Mouse (Mus musculus): ENCODE results near the gene Nampt. TPM values are rescaled to one million over a fixed set of nuclear protein-coding genes. Genes with fewer than 3 reads are reported as not detected.

Gene Nampt
- polyA plus RNA-seq (2015; fragmentation: Nextera tagmentation; extraction: Ambion mirVana) = 16.2 and 16.4 TPM in 2 replicates

DNA sequence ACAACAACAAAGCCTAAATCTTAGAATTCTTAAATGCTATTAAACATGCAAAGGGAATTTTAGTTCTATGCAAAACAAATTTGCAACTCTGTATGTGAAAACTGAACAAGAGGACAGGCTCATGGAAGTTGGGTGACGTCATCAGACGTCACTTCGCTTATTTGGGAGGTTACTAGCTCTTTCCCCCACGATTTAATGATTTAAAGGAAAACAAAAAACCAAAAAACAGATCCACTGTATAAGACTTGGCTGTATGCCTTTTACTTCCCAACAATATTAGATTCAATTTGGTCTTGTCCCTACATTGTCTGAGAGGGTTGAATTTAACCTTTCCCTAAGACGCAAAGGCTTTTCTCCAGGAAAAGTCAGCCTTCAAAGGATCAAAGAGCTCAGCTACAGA is at the start of gene Nampt:
Nampt (plus strand) TSS at position 130 of the 400 bp plus-strand sequence.
- Histone ChIP-seq H3K4me3 (peak within 1 kb of the TSS; percentile 95), H3K36me3 (no peaks in the 10 kb centered on the region), H3K9me3 (replicated peaks) (no peaks in the 10 kb centered on the region), H3K27me3 (no peaks in the 10 kb centered on the region; the same call in 1 of the 2 replicates), H3K9ac (peak within 1 kb of the TSS; percentile 82), H3K4me1 (replicated peaks) (peaks cover 7% of the 10 kb centered on the region), H3K27ac (peak within 1 kb of the TSS; percentile 88), H3K4me2 (peak within 1 kb of the TSS; percentile 74)
- ATAC-seq (replicated peaks; ENCODE audit: insufficient number of reproducible peaks, insufficient read depth, low FRiP score, low read depth) = no peak
- 7% methylated on average over 5 of the region's 5 CpGs for WGBS

DNA sequence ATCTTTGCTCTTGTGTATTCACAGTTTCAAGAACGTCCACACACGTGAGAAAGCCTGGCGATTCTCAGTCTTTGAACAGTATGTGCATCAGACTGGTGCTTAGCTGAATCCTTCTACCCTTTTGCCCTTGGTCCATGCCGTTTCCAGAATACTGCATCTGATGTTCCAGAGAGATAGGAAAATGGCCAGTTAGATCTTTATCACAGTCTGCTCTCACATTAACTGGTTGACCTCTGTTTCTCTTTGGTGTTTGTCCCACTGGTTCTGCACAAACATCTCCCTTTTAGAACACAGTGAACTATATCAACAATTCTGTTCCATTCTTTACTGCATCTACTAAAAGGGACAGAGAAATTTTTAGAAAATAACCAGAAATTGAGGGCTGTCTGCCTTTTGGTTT is 48.6 kb upstream of the Nampt start:
- H3K27ac ChIP-seq = no peak overlapping the region
- ATAC-seq (replicated peaks; ENCODE audit: insufficient number of reproducible peaks, insufficient read depth, low FRiP score, low read depth) = no peak
- 0 out of 2 replicates have a peak, but pooled peaks cover 3% of the 10 kb centered on the region for H3K4me1 ChIP-seq (replicated peaks)
- peaks cover 12% of the 10 kb centered on the region; the same call in 1 of the 2 replicates for H3K27me3 ChIP-seq
- no peak overlapping the region for H3K9ac ChIP-seq
- no peak overlapping the region for H3K4me2 ChIP-seq
- H3K36me3 ChIP-seq = no peaks in the 10 kb centered on the region
- H3K9me3 ChIP-seq (replicated peaks) = no peaks in the 10 kb centered on the region
- H3K4me3 ChIP-seq = no peak overlapping the region
- WGBS = 76% methylated on average over 4 of the region's 4 CpGs

DNA sequence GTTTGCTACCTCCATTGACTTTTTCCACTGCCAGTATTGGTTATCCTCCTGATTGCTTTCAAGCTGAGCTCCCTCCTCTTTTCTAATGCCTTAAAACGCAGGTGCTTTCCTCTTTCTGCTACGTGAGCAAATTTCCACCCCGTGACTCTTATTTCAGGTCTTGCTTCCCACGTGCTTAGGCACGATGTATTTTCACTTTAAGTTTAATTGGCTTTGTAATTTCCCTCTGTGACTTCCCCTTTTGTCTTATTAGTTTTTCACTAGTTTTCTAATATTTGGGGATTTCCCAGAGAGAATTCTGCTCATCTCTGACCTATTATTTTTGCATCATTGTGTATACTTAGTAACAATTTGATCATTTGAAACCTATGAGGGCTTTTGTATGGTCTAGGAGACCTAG is 44.8 kb upstream of the Nampt start:
- Histone ChIP-seq H3K27me3 (peaks cover 13% of the 10 kb centered on the region; the same call in 1 of the 2 replicates), H3K9ac (no peak overlapping the region), H3K9me3 (replicated peaks) (no peaks in the 10 kb centered on the region), H3K27ac (no peak overlapping the region), H3K4me2 (no peak overlapping the region), H3K4me3 (no peak overlapping the region), H3K36me3 (no peaks in the 10 kb centered on the region), H3K4me1 (replicated peaks) (no peaks in the 10 kb centered on the region)
- no peak for ATAC-seq (replicated peaks; ENCODE audit: insufficient number of reproducible peaks, insufficient read depth, low FRiP score, low read depth)
- 84% methylated on average over 5 of the region's 5 CpGs for WGBS

DNA sequence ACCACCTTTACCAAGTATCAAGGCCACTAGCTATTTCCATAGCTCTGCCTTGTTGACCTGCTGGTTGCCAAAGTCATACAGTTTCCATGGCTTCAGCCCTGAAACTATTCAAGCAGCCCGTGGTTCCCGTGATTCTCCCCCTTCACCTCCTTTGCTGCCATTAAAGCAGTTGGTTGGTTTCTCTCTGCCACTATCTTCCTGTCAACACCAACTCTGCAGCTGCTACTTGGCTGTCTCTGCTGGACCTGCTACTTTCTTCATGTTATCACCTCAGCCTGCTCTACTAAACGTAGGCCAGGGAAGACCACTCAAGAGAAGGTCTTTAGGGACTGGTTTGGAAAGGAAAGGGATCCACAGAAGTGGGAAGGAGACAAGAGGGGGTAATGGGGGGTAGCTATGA is 30.3 kb upstream of the Nampt start:
- Histone ChIP-seq H3K4me2 (no peak overlapping the region), H3K4me1 (replicated peaks) (peaks cover 10% of the 10 kb centered on the region), H3K27me3 (no peaks in the 10 kb centered on the region), H3K36me3 (no peaks in the 10 kb centered on the region), H3K9ac (no peak overlapping the region), H3K27ac (peak overlapping the region; percentile 26; the same call in 1 of the 2 replicates), H3K4me3 (no peak overlapping the region), H3K9me3 (replicated peaks) (no peaks in the 10 kb centered on the region)
- ATAC-seq (replicated peaks; ENCODE audit: insufficient number of reproducible peaks, insufficient read depth, low FRiP score, low read depth) = peak; percentile 50; the same call in 1 of the 2 replicates
- 23% methylated on average over 3 of the region's 3 CpGs for WGBS

DNA sequence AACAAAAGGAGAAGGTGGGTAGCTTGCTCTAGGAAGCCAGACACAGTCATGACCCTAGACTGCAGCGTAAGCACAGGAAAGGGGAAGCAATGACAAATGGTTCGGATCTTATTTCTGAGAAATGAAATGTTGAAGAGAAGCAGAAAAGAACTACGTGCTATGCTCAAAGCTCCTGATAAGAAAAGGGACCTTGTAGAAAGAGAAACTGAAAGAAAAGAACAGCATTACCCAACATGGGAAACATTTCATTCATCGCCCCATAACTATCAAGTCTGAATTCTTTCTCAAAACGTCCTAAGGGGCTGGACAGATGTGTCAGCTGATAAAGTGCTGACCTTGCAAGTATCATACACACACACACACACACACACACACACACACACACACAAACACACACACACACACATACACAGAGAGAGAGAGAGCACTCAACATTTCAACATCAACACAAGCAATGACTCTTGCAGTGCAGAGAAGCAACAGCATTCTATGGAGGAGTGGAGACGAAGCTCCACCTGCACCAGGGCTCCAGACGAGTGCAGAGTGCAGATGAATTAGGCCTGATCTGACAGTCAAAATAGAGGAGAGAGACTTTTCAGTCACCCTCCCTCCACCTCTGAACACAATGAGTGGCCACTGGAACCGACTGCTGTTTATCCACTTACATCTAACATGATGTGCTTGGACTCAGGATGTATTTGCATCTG is 23.4 kb upstream of the Nampt start:
- 49% methylated on average over 8 of the region's 8 CpGs for WGBS
- no peak overlapping the region for H3K4me2 ChIP-seq

DNA sequence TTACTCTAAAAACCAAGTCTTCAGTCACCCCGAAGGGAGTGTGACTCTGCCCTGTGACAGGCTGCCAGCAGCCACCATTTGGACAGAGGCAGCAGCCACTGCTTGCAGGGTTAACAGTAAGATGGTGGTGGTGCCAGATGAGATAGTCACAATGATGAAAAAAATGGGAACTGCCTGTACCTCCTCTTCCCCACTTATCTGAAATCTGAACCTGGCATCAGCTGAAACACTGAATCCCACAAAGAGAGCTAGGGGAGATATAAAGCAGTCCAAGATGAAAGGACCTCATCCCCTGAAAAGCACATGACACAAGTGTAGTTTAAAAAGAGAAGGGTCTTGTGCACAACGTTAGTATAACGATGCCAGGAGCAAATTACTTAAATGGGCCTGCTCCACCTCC is 21.9 kb upstream of the Nampt start:
- H3K27me3 ChIP-seq = peaks cover 3% of the 10 kb centered on the region
- no peak overlapping the region for H3K9ac ChIP-seq
- WGBS = 63% methylated on average over 3 of the region's 3 CpGs
- H3K4me1 ChIP-seq (replicated peaks) = no peaks in the 10 kb centered on the region
- no peaks in the 10 kb centered on the region for H3K9me3 ChIP-seq (replicated peaks)
- ATAC-seq (replicated peaks; ENCODE audit: insufficient number of reproducible peaks, insufficient read depth, low FRiP score, low read depth) = no peak
- H3K27ac ChIP-seq = no peak overlapping the region
- H3K36me3 ChIP-seq = no peaks in the 10 kb centered on the region
- no peak overlapping the region for H3K4me2 ChIP-seq
- H3K4me3 ChIP-seq = no peak overlapping the region

More for the DNA sequence above, 23.4 kb upstream of the Nampt start:
- ATAC-seq (replicated peaks; ENCODE audit: insufficient number of reproducible peaks, insufficient read depth, low FRiP score, low read depth) = no peak
- H3K27ac ChIP-seq = no peak overlapping the region
- H3K9me3 ChIP-seq (replicated peaks) = no peaks in the 10 kb centered on the region
- no peaks in the 10 kb centered on the region for H3K4me1 ChIP-seq (replicated peaks)
- no peak overlapping the region for H3K4me3 ChIP-seq
- H3K36me3 ChIP-seq = no peaks in the 10 kb centered on the region
- H3K9ac ChIP-seq = no peak overlapping the region
- H3K27me3 ChIP-seq = peaks cover 3% of the 10 kb centered on the region; the same call in 1 of the 2 replicates

DNA sequence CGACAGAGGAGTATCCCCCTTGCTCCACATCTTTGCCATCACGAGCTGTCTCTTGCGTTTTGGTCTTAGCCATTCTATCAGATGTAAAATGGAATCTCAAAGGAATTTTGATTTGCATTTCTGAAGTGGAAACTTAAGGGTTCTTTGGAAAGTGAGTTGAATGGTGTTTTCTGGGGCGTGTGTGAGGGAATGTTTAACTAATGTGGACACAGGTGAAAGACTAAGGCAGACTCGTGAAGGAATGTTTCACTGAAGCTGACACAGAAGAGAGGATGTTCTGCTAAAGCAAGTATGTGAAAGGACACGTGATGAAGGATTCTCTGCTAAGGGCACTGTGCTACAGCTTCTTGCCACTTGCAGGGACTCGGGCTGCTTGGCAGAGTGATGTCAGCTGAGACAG is 18.3 kb upstream of the Nampt start:
- Histone ChIP-seq H3K27ac (no peak overlapping the region), H3K36me3 (no peaks in the 10 kb centered on the region), H3K27me3 (no peaks in the 10 kb centered on the region; the same call in 1 of the 2 replicates), H3K9me3 (replicated peaks) (no peaks in the 10 kb centered on the region), H3K9ac (no peak overlapping the region), H3K4me2 (no peak overlapping the region), H3K4me1 (replicated peaks) (no peaks in the 10 kb centered on the region), H3K4me3 (no peak overlapping the region)
- WGBS = 72% methylated on average over 7 of the region's 7 CpGs
- ATAC-seq (replicated peaks; ENCODE audit: insufficient number of reproducible peaks, insufficient read depth, low FRiP score, low read depth) = no peak

DNA sequence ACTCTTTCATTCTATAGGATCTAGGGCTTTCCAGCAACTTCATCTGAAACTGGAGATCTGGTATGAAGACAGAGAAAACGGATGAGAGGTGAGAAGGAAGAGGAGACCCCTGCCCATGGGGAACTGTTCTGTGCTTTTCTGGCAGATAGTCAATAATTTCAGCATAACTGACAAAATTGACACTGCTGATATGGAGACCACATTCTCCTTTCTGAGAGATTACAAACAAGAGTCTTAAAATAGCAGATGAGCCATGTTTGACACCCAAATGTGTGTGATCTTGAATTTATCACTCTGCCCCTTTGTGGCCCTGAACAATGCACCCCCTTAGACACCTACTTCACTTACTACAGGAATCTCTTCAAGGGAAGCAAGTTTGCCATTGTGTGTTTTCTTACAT is 13.8 kb upstream of the Nampt start:
- H3K4me1 ChIP-seq (replicated peaks) = no peaks in the 10 kb centered on the region
- no peaks in the 10 kb centered on the region for H3K36me3 ChIP-seq
- 70% methylated on average over 1 of the region's 1 CpGs for WGBS
- no peaks in the 10 kb centered on the region; the same call in 1 of the 2 replicates for H3K27me3 ChIP-seq
- H3K4me2 ChIP-seq = no peak overlapping the region
- no peak overlapping the region for H3K4me3 ChIP-seq
- H3K27ac ChIP-seq = no peak overlapping the region
- ATAC-seq (replicated peaks; ENCODE audit: insufficient number of reproducible peaks, insufficient read depth, low FRiP score, low read depth) = no peak
- no peaks in the 10 kb centered on the region for H3K9me3 ChIP-seq (replicated peaks)
- no peak overlapping the region for H3K9ac ChIP-seq

DNA sequence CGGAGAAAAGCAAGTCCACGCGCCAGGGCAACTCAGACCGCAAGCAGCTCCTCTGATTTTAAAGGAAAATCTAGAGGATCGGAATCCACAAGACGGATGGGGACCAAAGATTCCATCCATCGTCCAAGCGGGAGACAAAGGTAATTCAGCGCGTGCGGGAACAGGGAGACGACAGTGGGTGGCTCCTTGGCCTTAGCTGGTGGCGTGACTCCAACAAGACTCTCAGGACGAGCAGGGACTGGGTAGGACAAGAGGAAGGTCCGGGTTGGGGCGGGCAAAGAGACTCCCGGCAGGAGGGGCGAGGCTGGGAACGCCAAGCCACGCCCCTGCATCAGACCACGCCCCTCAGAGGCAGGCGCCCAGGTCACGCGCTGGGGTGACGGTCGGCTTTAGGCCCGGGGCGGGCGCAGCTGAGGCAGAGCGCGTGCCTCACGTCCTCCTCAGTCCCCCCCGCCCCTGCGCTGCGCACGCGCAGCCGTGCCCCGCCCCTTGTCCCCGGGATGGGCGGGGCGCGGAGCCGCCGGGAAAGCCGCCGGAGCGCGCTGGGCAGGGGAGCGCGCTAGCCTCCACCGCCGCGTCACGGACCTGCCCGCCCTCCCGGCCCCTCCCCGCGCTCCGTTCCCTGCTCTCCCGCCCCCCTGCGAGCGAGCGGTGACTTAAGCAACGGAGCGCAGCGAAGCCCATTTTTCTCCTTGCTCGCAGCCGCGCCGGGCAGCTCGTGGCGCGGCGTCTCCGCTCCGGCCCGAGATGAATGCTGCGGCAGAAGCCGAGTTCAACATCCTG is 669 bp downstream of the Nampt start:
- Histone ChIP-seq H3K27ac (peak overlapping the region; percentile 88), H3K36me3 (no peaks in the 10 kb centered on the region; the same call in 1 of the 2 replicates)
- WGBS = under 1% methylated on average over 69 of the region's 80 CpGs

DNA sequence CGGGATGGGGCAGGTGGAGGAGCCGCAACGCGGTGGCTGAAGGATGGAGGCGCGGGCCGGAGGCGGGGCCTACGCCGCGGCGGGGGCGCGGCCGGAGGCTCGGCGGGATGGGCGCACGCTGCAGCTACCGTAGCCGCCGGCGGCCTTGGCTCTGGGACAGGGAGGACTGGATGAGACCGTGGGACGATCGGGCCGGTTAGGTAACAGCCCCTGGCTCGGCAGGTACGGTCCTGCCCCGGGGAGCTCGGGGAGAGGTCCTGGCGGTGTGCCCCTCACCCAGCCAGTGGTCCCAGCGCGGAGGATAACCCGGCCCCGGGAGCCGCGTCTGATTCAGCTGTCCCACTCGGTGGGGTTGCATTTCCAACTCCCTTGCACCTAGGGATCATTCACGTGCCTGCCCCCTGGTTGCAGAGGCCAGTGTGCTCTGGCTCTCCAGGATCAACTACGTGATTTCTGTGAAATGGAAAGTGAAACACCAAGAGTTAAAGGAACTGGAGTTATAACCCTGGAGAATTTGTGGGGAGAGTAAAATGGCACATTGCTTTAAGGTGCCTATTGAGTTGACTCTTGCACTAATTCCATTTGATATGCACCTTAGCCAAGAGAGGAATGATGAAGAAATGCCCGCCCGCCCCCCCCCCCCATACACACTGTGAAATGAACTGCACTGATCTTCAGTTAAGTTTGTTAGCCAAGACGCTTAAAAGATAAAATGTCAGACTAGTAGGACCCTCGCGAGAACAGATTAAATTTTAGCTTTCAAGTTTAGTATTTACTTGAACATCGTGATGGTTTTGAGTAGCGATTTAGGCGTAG is 1.6 kb downstream of the Nampt start:
- ATAC-seq (replicated peaks; ENCODE audit: insufficient number of reproducible peaks, insufficient read depth, low FRiP score, low read depth) = peak; percentile 72
- peak overlapping the region; percentile 88 for H3K27ac ChIP-seq
- peak overlapping the region; percentile 82 for H3K9ac ChIP-seq
- peak overlapping the region; percentile 95 for H3K4me3 ChIP-seq
- H3K9me3 ChIP-seq (replicated peaks) = no peaks in the 10 kb centered on the region
- 2% methylated on average over 49 of the region's 49 CpGs for WGBS
- H3K4me2 ChIP-seq = peak overlapping the region; percentile 74
- H3K27me3 ChIP-seq = no peaks in the 10 kb centered on the region; the same call in 1 of the 2 replicates
- H3K4me1 ChIP-seq (replicated peaks) = peaks cover 10% of the 10 kb centered on the region
- no peaks in the 10 kb centered on the region; the same call in 1 of the 2 replicates for H3K36me3 ChIP-seq

More for the DNA sequence above, 669 bp downstream of the Nampt start:
- peak overlapping the region; percentile 74 for H3K4me2 ChIP-seq
- peaks cover 7% of the 10 kb centered on the region for H3K4me1 ChIP-seq (replicated peaks)
- peak; percentile 98 for ATAC-seq (replicated peaks; ENCODE audit: insufficient number of reproducible peaks, insufficient read depth, low FRiP score, low read depth)
- no peaks in the 10 kb centered on the region for H3K9me3 ChIP-seq (replicated peaks)
- peak overlapping the region; percentile 95 for H3K4me3 ChIP-seq
- no peaks in the 10 kb centered on the region; the same call in 1 of the 2 replicates for H3K27me3 ChIP-seq
- peak overlapping the region; percentile 82 for H3K9ac ChIP-seq
